Mouse (Mus musculus) erythroblast, embryonic 14.5 days (primary cell): Measurements from ENCODE around the gene Prdm16.

Experiments
- GATA1 ChIP-seq: IDR thresholded peaks from 2 replicates; pipeline ENCODE4 v1.6.1; 2012; ENCODE audit warnings: low read length, inconsistent platforms, mixed read lengths
- TAL1 ChIP-seq: IDR thresholded peaks from 3 replicates; pipeline ENCODE4 v1.6.1; 2012; ENCODE audit warnings: low read length, inconsistent platforms, mixed read lengths

DNA sequence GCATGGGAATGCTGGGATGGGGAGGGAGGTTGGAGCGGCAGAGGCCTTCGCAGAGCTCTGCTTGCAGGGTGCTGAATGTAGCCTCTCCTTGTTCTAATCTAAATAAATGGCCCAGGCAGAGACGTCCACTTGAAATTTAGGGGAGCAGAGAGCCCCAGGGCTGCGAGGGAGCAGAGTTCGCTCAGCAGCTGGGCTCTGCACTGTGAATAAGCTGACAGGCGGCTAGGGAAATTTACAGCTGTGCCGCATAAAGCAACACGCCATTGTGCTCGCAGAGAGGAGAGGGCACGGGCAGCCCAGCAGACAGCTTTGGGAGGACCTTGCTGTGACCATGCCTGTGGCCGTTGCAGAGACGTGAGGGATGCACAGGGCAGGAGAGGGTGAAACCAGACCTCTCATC is 305.4 kb downstream of the Prdm16 start:
- TF ChIP-seq GATA1: no peak
- TF ChIP-seq TAL1: no peak
